Mouse (Mus musculus) gastrocnemius, postnatal 36 days (tissue): ENCODE measurements around the gene Arhgap23. TPM values are rescaled to one million over a fixed set of nuclear protein-coding genes. Genes with fewer than 3 reads are reported as not detected.
A peak's percentile ranks its signal among the peaks of the same experiment; 100 is the strongest.

Experiments
- DNase-seq, 2 experiments: peaks; one replicate each; pipeline ENCODE4 v3.0.0; 2022
- intact Hi-C: fragments of 180-260 bp; cut with DNase I; formaldehyde crosslinking; loops from one replicate; pipeline ENCODE4 v1.15.1; 2025
- total RNA-seq, 2 experiments: library from RNA; stranded (reverse); gene quantifications; 2 replicates each; pipeline ENCODE4 v1.2.3; 2021

Gene Arhgap23
- total RNA-seq, 2 experiments from 2014 or later = 5.4 to 6.6 TPM

- intact Hi-C loops = no loop called here
- DNase-seq = no peak
These were observed 41.8 kb downstream of the Arhgap23 start for GRCm38 (mm10) chr11:97457120-97457519.

GRCm38 (mm10) chr11:97461307-97461820 lies 46.0 kb downstream of the Arhgap23 start:
- intact Hi-C loops = no loop called here
- DNase-seq = no peak

- no peak for DNase-seq
- intact Hi-C loops = no loop called here
These were observed 47.2 kb downstream of the Arhgap23 start for GRCm38 (mm10) chr11:97462538-97462937.

- intact Hi-C loops = no loop called here
- no peak for DNase-seq
These were observed 47.8 kb downstream of the Arhgap23 start for GRCm38 (mm10) chr11:97463166-97463565.

- intact Hi-C loops = no loop called here
- no peak for DNase-seq
These were observed 48.7 kb downstream of the Arhgap23 start for GRCm38 (mm10) chr11:97463991-97464390.

GRCm38 (mm10) chr11:97465957-97466356 lies 50.6 kb downstream of the Arhgap23 start:
- no peak for DNase-seq
- intact Hi-C loops = loop anchor here (5.0 kb wide), 1 partner anchor 119 kb away; no protein-coding TSS in a partner anchor

GRCm38 (mm10) chr11:97466444-97467160 lies 51.3 kb downstream of the Arhgap23 start:
- intact Hi-C loops = loop anchor here (5.0 kb wide), 1 partner anchor 119 kb away; no protein-coding TSS in a partner anchor

GRCm38 (mm10) chr11:97468639-97469287 lies 53.4 kb downstream of the Arhgap23 start:
- intact Hi-C loops = loop anchor here (1.0 to 5.0 kb wide), 3 partner anchors 36 to 121 kb away; no protein-coding TSS in a partner anchor
- DNase-seq = peak; percentile 68 to 81

More at GRCm38 (mm10) chr11:97466444-97467160, 51.3 kb downstream of the Arhgap23 start:
- no peak for DNase-seq

GRCm38 (mm10) chr11:97469828-97470227 lies 54.5 kb downstream of the Arhgap23 start:
- no peak for DNase-seq
- intact Hi-C loops = loop anchor here (1.0 to 5.0 kb wide), 2 partner anchors 63 to 123 kb away; no protein-coding TSS in a partner anchor

GRCm38 (mm10) chr11:97471276-97471675 lies 55.9 kb downstream of the Arhgap23 start:
- intact Hi-C loops = no loop called here
- DNase-seq = no peak

GRCm38 (mm10) chr11:97476334-97477095 lies 61.2 kb downstream of the Arhgap23 start:
- peak in 1 of 2 experiments; percentile 10 for DNase-seq
- intact Hi-C loops = no loop called here

GRCm38 (mm10) chr11:97477431-97477830 lies 62.1 kb downstream of the Arhgap23 start:
- intact Hi-C loops = no loop called here
- no peak for DNase-seq

GRCm38 (mm10) chr11:97478345-97478744 lies 63.0 kb downstream of the Arhgap23 start:
- intact Hi-C loops = no loop called here

GRCm38 (mm10) chr11:97479085-97479484 lies 63.8 kb downstream of the Arhgap23 start:
- intact Hi-C loops = no loop called here
- DNase-seq = no peak

More at GRCm38 (mm10) chr11:97478345-97478744, 63.0 kb downstream of the Arhgap23 start:
- DNase-seq = no peak

GRCm38 (mm10) chr11:97479824-97480223 lies 64.5 kb downstream of the Arhgap23 start:
- intact Hi-C loops = no loop called here
- peak in 1 of 2 experiments; percentile 13 for DNase-seq

- intact Hi-C loops = no loop called here
- DNase-seq = no peak
These were observed 70.3 kb downstream of the Arhgap23 start for GRCm38 (mm10) chr11:97485661-97486060.

- DNase-seq = no peak
- intact Hi-C loops = loop anchor here (1.0 to 2.0 kb wide), 2 partner anchors 69 to 136 kb away; no protein-coding TSS in a partner anchor
These were observed 72.3 kb downstream of the Arhgap23 start for GRCm38 (mm10) chr11:97487656-97488055.

- intact Hi-C loops = loop anchor here (2.0 to 5.0 kb wide), 2 partner anchors 67 to 88 kb away; partner anchors contain the start of gene Srcin1
- peak; percentile 59 to 67 for DNase-seq
These were observed 74.4 kb downstream of the Arhgap23 start for GRCm38 (mm10) chr11:97489589-97490324.

- intact Hi-C loops = loop anchor here (5.0 kb wide), 1 partner anchor 86 kb away; the partner anchor contains the start of gene Srcin1
- no peak for DNase-seq
These were observed 76.3 kb downstream of the Arhgap23 start for GRCm38 (mm10) chr11:97491640-97492039.
